Mouse (Mus musculus) intestine, embryonic 14.5 days (tissue): ENCODE data around the gene Naaladl2. TPM values are rescaled to one million over a fixed set of nuclear protein-coding genes. Genes with fewer than 3 reads are reported as not detected.

ENCODE experiments used
- ATAC-seq: fragments of 200-750 bp; cut with Nextera tagmentation; replicated peaks from 2 replicates; pipeline ENCODE4 v1.8.0; 2017; ENCODE audit warnings: low read depth, moderate number of reproducible peaks, moderate TSS enrichment, moderate library complexity; ENCODE audit not compliant: low FRiP score, low TSS enrichment
- DNase-seq: peaks from one replicate; pipeline ENCODE4 v3.0.0-alpha.2; 2018; ENCODE audit warnings: low spot score
- H3K27ac ChIP-seq: fragments of 300-500 bp; sonication (generic); 2 replicates; pipeline ENCODE4 v1.5.1; 2014; ENCODE audit warnings: low read depth, mild to moderate bottlenecking, control low read depth
- H3K27me3 ChIP-seq: fragments of 300-500 bp; sonication (generic); replicated peaks from 2 replicates; pipeline ENCODE4 v1.6.1; 2014; ENCODE audit warnings: low read length, control low read depth; ENCODE audit not compliant: control insufficient read depth, insufficient read depth
- H3K36me3 ChIP-seq: fragments of 300-500 bp; sonication (generic); 2 replicates; pipeline ENCODE4 v1.6.1; 2014; ENCODE audit warnings: low read length, control low read depth; ENCODE audit not compliant: control insufficient read depth, insufficient read depth
- H3K4me1 ChIP-seq: fragments of 300-500 bp; sonication (generic); replicated peaks from 2 replicates; pipeline ENCODE4 v1.6.1; 2014; ENCODE audit warnings: low read length, control low read depth, mixed read lengths; ENCODE audit not compliant: control insufficient read depth, insufficient read depth
- H3K4me2 ChIP-seq: fragments of 300-500 bp; sonication (generic); 2 replicates; pipeline ENCODE4 v1.6.1; 2014; ENCODE audit warnings: low read length
- H3K4me3 ChIP-seq: fragments of 300-500 bp; sonication (generic); 2 replicates; pipeline ENCODE4 v1.5.1; 2014; ENCODE audit warnings: low read depth, low read length, control low read depth, mixed read lengths
- H3K9ac ChIP-seq: fragments of 300-500 bp; sonication (generic); 2 replicates; pipeline ENCODE4 v1.6.1; 2014; ENCODE audit warnings: mild to moderate bottlenecking, low read length
- H3K9me3 ChIP-seq: fragments of 300-500 bp; sonication (generic); 2 replicates; pipeline ENCODE4 v1.6.1; 2016; ENCODE audit warnings: low read length, control low read depth; ENCODE audit not compliant: control insufficient read depth
- WGBS: fragments of 180-500 bp; shearing (Covaris S2); extraction: QIAGEN DNeasy Blood & Tissue Kit; methylation state at CpG from one replicate; pipeline ENCODE4 v1.1.7; 2014; 5-methylcytosine and 5-hydroxymethylcytosine counted together
- polyA plus RNA-seq: library from polyadenylated mRNA; unstranded; fragments of >200 nt; fragmentation: Nextera tagmentation; extraction: Ambion mirVana; gene quantifications from 2 replicates; pipeline ENCODE4 v1.2.1, GENCODE M21; 2014

The Naaladl2 gene
- polyA plus RNA-seq, 1 experiment from 2014 or later: 2.5 TPM

- H3K27me3 ChIP-seq: no peaks in the 10 kb centered on the region
- no peak for ATAC-seq
- DNase-seq: no peak
- no peaks in the 10 kb centered on the region for H3K36me3 ChIP-seq
- H3K4me2 ChIP-seq: no peak overlapping the region
- H3K9ac ChIP-seq: no peak overlapping the region
- H3K4me3 ChIP-seq: no peak overlapping the region
- no peaks in the 10 kb centered on the region for H3K9me3 ChIP-seq
- WGBS: 94% methylated on average over 1 of the region's 1 CpGs
- H3K27ac ChIP-seq: no peak overlapping the region
- no peaks in the 10 kb centered on the region for H3K4me1 ChIP-seq
Measured at GRCm38 (mm10) chr3:23758746-23759145, 1385.3 kb downstream of the Naaladl2 start.
